Mouse (Mus musculus) ES-E14 (cell line): Measurements from ENCODE around the gene Pnma1. TPM values are rescaled to one million over a fixed set of nuclear protein-coding genes. Genes with fewer than 3 reads are reported as not detected.

ENCODE experiments used
- DNase-seq: peaks from one replicate; pipeline ENCODE4 v3.0.0-alpha.2; 2013; ENCODE audit warnings: low read depth, low spot score
- H3K27ac ChIP-seq: 2 replicates; pipeline ENCODE4 v1.5.1; 2012; ENCODE audit warnings: low read depth, mild to moderate bottlenecking, low read length, moderate library complexity, mixed read lengths; ENCODE audit not compliant: poor library complexity, insufficient read depth, severe bottlenecking
- H3K36me3 ChIP-seq: 2 replicates; pipeline ENCODE4 v1.6.1; 2012; ENCODE audit warnings: mild to moderate bottlenecking, low read length, moderate library complexity, mixed read lengths; ENCODE audit not compliant: control insufficient read depth, poor library complexity, insufficient read depth, severe bottlenecking
- H3K4me1 ChIP-seq, 2 experiments: fragments of 150-350 bp in 1 of 2; sonication (generic) in 1 of 2; 2 replicates each; pipeline ENCODE4 v1.6.1; 2012; ENCODE audit warnings: low read length in 2 of 2, mild to moderate bottlenecking in 1 of 2, mixed read lengths in 1 of 2; ENCODE audit not compliant: control insufficient read depth in 2 of 2, insufficient read depth in 2 of 2, poor library complexity in 1 of 2
- H3K4me3 ChIP-seq, 2 experiments: fragments of 150-350 bp in 1 of 2; sonication (generic) in 1 of 2; 2 replicates each; pipeline ENCODE4 v1.5.1; 2012; ENCODE audit warnings: low read length in 2 of 2, low read depth in 1 of 2, mild to moderate bottlenecking in 1 of 2, mixed read lengths in 1 of 2; ENCODE audit not compliant: insufficient read depth in 1 of 2, poor library complexity in 1 of 2, severe bottlenecking in 1 of 2
- H3K9ac ChIP-seq: 2 replicates; pipeline ENCODE4 v1.6.1; 2012; ENCODE audit warnings: low read depth, mild to moderate bottlenecking, low read length, mixed read lengths; ENCODE audit not compliant: poor library complexity, insufficient read depth, severe bottlenecking
- H3K9me3 ChIP-seq: fragments of 150-350 bp; sonication (generic); 2 replicates; pipeline ENCODE4 v1.6.1; 2012; ENCODE audit warnings: low read depth, mild to moderate bottlenecking, low read length; ENCODE audit not compliant: control insufficient read depth, insufficient read depth
- CHD2 ChIP-seq: IDR thresholded peaks from 2 replicates; pipeline ENCODE4 v1.6.1; 2014; ENCODE audit warnings: mild to moderate bottlenecking, low read depth, low read length, inconsistent platforms
- HCFC1 ChIP-seq: IDR thresholded peaks from 2 replicates; pipeline ENCODE4 v1.6.1; 2012; ENCODE audit warnings: low read length, inconsistent platforms, borderline replicate concordance; ENCODE audit not compliant: insufficient read depth
- MAFK ChIP-seq: IDR thresholded peaks from 2 replicates; pipeline ENCODE4 v1.6.1; 2014; ENCODE audit warnings: mild to moderate bottlenecking, low read depth, low read length, inconsistent platforms; ENCODE audit not compliant: insufficient read depth
- ZC3H11A ChIP-seq: IDR thresholded peaks from 2 replicates; pipeline ENCODE4 v1.6.1; 2012; ENCODE audit warnings: low read depth, mild to moderate bottlenecking, inconsistent platforms, low read length, borderline replicate concordance
- ZNF384 ChIP-seq: IDR thresholded peaks from 2 replicates; pipeline ENCODE4 v1.6.1; 2012; ENCODE audit warnings: low read depth, low read length, inconsistent platforms
- in situ Hi-C, 2 experiments: fragments of 600-800 bp; cut with MboI; formaldehyde crosslinking; loops; one replicate each; pipeline ENCODE4 v1.15.1; 2025; ENCODE audit warnings: low sequenced_read_pairs in 2 of 2, inconsistent platforms in 1 of 2; ENCODE audit not compliant: unreplicated experiment in 2 of 2
- total RNA-seq: library from RNA; depleted of rRNA; stranded (reverse); fragments of 300-350 nt; gene quantifications from 2 replicates; pipeline ENCODE4 v1.2.3, GENCODE M21; 2012

The Pnma1 gene
- total RNA-seq, 1 experiment, result 0.80 TPM

DNA sequence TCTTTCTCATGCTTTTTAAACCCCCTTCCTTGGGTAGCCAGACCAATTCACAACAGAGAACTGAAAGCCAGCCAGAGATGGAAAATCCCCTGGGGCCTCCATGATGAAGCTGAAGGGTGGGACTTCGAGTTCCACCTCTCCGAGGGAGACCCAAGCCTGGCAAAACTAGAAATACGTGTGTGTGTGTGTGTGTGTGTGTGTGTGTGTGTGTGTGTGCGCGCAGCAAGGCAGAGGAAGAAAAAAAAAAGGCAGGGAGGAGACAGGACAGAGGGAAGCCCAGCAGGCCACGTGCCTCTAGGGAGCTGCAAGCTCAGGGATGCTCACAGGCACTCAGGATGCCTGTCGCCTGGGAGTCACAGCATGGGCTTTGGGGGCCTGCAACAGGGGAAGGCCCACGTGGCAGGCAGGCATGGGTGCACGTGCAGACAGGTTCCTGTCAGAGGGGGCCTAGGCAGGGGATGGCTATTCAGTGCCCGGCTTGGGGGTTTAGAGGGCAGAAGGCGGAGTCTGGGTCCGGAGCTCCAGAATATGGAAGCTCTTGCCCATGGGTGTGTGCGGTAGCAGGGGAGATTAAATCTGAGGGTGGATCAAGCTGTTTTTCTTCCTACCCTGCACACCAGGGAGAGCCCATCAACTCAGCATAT lies 28.0 kb upstream of the Pnma1 start:
- Histone ChIP-seq H3K27ac (peak overlapping the region; percentile 65), H3K9ac (peak overlapping the region; percentile 71), H3K9me3 (no peaks in the 10 kb centered on the region), H3K36me3 (peaks cover 22% of the 10 kb centered on the region; the same call in 1 of the 2 replicates), H3K4me1 (peaks cover 20 to 54% of the 10 kb centered on the region in 2 experiments), H3K4me3 (peak overlapping the region; percentile 66 to 68)
- in situ Hi-C loops, result no loop called here
- DNase-seq, result no peak
- no peak for TF ChIP-seq CHD2
- TF ChIP-seq MAFK, result no peak
- no peak for TF ChIP-seq HCFC1
- TF ChIP-seq ZC3H11A, result no peak
- TF ChIP-seq ZNF384, result no peak

DNA sequence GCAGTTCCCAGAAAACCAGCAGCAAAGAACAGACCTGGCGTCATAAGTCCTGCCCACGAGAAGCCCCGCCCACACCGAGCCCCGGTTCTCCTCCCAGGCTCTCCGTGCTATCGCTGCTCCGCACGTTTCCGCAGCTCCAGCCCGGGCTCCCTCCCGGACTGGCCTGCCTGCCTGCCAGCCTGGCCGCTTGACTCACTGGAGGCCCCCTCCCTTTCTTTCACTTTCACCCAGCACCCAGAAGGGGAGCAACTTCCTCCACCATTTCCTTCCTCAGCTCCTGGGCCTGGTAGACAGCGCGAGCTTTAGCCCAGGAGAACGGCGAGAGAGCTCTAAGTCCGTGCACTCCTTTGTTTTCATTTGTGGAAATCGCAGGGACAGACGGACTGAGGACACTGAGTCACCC lies 27.4 kb upstream of the Pnma1 start:
- in situ Hi-C loops, result no loop called here
- TF ChIP-seq MAFK, result no peak
- no peak for TF ChIP-seq ZNF384
- no peak for TF ChIP-seq CHD2
- no peak for TF ChIP-seq HCFC1
- peak overlapping the region; percentile 66 to 68 for H3K4me3 ChIP-seq
- H3K27ac ChIP-seq, result peak overlapping the region; percentile 65
- H3K36me3 ChIP-seq, result peaks cover 25% of the 10 kb centered on the region; the same call in 1 of the 2 replicates
- peak overlapping the region; percentile 71 for H3K9ac ChIP-seq
- DNase-seq, result no peak
- H3K4me1 ChIP-seq, result peaks cover 20 to 49% of the 10 kb centered on the region in 2 experiments
- no peaks in the 10 kb centered on the region for H3K9me3 ChIP-seq

DNA sequence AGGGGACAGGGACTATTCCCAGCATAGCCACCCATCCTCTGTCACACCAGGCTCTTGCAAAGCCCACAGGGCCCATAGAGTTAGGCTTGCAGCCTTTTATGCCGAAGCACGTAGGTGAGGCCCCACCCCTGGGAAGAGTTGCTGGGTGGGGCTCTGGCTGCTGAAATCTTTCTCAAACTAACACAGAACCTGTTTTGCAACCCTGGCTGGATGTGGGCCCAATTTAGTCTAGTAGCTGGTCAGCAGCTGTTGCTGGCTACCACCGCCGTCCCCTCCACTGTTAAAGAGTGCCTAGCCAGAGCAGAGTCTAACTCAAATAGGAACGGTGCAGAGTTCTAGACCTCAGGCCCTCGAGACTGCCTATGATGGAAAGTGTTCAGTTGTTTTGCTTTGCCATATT lies 26.6 kb upstream of the Pnma1 start:
- in situ Hi-C loops, result no loop called here
- DNase-seq, result no peak
- H3K36me3 ChIP-seq, result peaks cover 25% of the 10 kb centered on the region; the same call in 1 of the 2 replicates
- H3K4me3 ChIP-seq, result peak overlapping the region in 1 of 2 experiments; percentile 17; a peak in 1 of 4 replicates
- H3K9me3 ChIP-seq, result no peaks in the 10 kb centered on the region
- no peak overlapping the region for H3K9ac ChIP-seq
- H3K4me1 ChIP-seq, result peaks cover 20 to 49% of the 10 kb centered on the region in 2 experiments
- TF ChIP-seq HCFC1, result no peak
- H3K27ac ChIP-seq, result no peak overlapping the region; the same call in 1 of the 2 replicates

DNA sequence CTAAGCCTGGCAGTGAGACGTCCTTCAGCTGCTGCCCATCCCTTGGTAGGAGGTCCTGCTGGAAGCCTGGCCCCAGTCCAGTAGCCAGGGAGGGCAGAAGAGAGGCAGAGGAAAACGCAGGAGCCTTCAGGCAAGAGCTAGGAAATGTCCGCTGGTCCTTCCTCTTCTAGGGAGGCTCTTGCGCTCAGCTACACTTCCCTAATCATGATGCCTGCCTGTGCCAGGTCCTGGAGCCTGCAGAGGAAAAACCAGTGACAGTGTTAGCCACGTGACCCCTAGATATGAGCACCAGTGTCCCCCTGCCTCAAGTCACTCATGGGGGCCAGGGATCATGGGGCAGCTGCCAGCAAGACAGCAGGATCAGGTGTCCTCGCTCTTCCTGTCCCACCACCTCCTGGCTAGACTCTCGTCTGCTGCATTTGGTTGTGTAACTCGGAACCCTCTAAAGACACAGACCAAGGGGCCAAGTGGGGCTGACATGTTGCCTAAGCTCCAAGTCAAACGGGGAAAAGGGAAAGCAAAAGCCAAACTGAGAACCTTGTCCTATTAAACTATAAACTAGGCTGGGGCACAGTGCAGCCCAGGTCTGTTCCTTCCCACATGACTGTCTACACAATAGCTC lies 26.0 kb upstream of the Pnma1 start:
- no peak for DNase-seq
- Histone ChIP-seq H3K4me3 (no peak overlapping the region), H3K36me3 (peaks cover 25% of the 10 kb centered on the region; the same call in 1 of the 2 replicates), H3K9me3 (no peaks in the 10 kb centered on the region), H3K4me1 (peaks cover 20 to 49% of the 10 kb centered on the region in 2 experiments), H3K9ac (no peak overlapping the region), H3K27ac (peak overlapping the region; percentile 41)
- in situ Hi-C loops, result no loop called here
- TF ChIP-seq HCFC1, result no peak
- no peak for TF ChIP-seq CHD2
- no peak for TF ChIP-seq ZC3H11A
- TF ChIP-seq ZNF384, result no peak
- no peak for TF ChIP-seq MAFK
